Mouse (Mus musculus): Measurements from ENCODE around the gene Hecw2.

The Hecw2 gene

GRCm38 (mm10) chr1:53839392-53839791, 355.6 kb downstream of the Hecw2 start:
- CTCF ChIA-PET, result interaction anchor here (0.7 kb wide), 1 partner anchor 19 kb away, joined by 19 read pairs; no protein-coding TSS in a partner anchor

GRCm38 (mm10) chr1:53838182-53838859, 356.6 kb downstream of the Hecw2 start:
- CTCF ChIA-PET, result interaction anchor here (1.0 kb wide), 1 partner anchor 9 kb away, joined by 3 read pairs; no protein-coding TSS in a partner anchor

- CTCF ChIA-PET, result no interaction called here
These were observed 364.7 kb downstream of the Hecw2 start for GRCm38 (mm10) chr1:53830286-53830685.

GRCm38 (mm10) chr1:53829089-53829488, 365.9 kb downstream of the Hecw2 start:
- CTCF ChIA-PET, result interaction anchor here (0.6 to 1.3 kb wide), 3 partner anchors 9 to 56 kb away, joined by 3 to 4 read pairs (median 3); no protein-coding TSS in a partner anchor

GRCm38 (mm10) chr1:53824446-53825337, 370.3 kb downstream of the Hecw2 start:
- CTCF ChIA-PET, result interaction anchor here (0.6 to 1.9 kb wide), 3 partner anchors 50 to 883 kb away, joined by 3 to 6 read pairs (median 5); no protein-coding TSS in a partner anchor

- CTCF ChIA-PET, result interaction anchor here (1.1 to 1.9 kb wide), 2 partner anchors 49 to 66 kb away, joined by 3 to 5 read pairs; no protein-coding TSS in a partner anchor
These were observed 371.1 kb downstream of the Hecw2 start for GRCm38 (mm10) chr1:53823687-53824445.

GRCm38 (mm10) chr1:53821983-53822382, 373.0 kb downstream of the Hecw2 start:
- CTCF ChIA-PET, result interaction anchor here (1.0 kb wide), 1 partner anchor 44 kb away, joined by 20 read pairs; no protein-coding TSS in a partner anchor

- CTCF ChIA-PET, result interaction anchor here (0.6 to 0.7 kb wide), 2 partner anchors 19 to 63 kb away, joined by 3 to 19 read pairs; no protein-coding TSS in a partner anchor
These were observed 374.8 kb downstream of the Hecw2 start for GRCm38 (mm10) chr1:53820041-53820632.

- CTCF ChIA-PET, result interaction anchor here (0.6 to 1.8 kb wide), 9 partner anchors 10 to 70 kb away, joined by 3 to 17 read pairs (median 4); no protein-coding TSS in a partner anchor
These were observed 376.7 kb downstream of the Hecw2 start for GRCm38 (mm10) chr1:53818072-53818862.

- CTCF ChIA-PET, result no interaction called here
These were observed 378.6 kb downstream of the Hecw2 start for GRCm38 (mm10) chr1:53816353-53816752.

- CTCF ChIA-PET, result no interaction called here
These were observed 380.8 kb downstream of the Hecw2 start for GRCm38 (mm10) chr1:53814077-53814705.

GRCm38 (mm10) chr1:53811919-53812318, 383.0 kb downstream of the Hecw2 start:
- CTCF ChIA-PET, result no interaction called here

GRCm38 (mm10) chr1:53808229-53808628, 386.7 kb downstream of the Hecw2 start:
- CTCF ChIA-PET, result interaction anchor here (1.1 kb wide), 1 partner anchor 10 kb away, joined by 3 read pairs; no protein-coding TSS in a partner anchor

GRCm38 (mm10) chr1:53797811-53798210, 397.2 kb downstream of the Hecw2 start:
- CTCF ChIA-PET, result interaction anchor here (0.6 to 1.5 kb wide), 2 partner anchors 46 to 48 kb away, joined by 3 to 4 read pairs; no protein-coding TSS in a partner anchor

GRCm38 (mm10) chr1:53797074-53797473, 397.9 kb downstream of the Hecw2 start:
- CTCF ChIA-PET, result interaction anchor here (0.6 to 1.5 kb wide), 3 partner anchors 22 to 83 kb away, joined by 3 to 12 read pairs (median 4); no protein-coding TSS in a partner anchor

GRCm38 (mm10) chr1:53796271-53796670, 398.7 kb downstream of the Hecw2 start:
- CTCF ChIA-PET, result no interaction called here

GRCm38 (mm10) chr1:53795591-53795990, 399.4 kb downstream of the Hecw2 start:
- CTCF ChIA-PET, result no interaction called here

GRCm38 (mm10) chr1:53795081-53795480, 399.9 kb downstream of the Hecw2 start:
- CTCF ChIA-PET, result no interaction called here

- CTCF ChIA-PET, result no interaction called here
These were observed 400.7 kb downstream of the Hecw2 start for GRCm38 (mm10) chr1:53794279-53794678.

All from spleen, embryonic (tissue).